Mouse (Mus musculus): Measurements from ENCODE around the gene Oxtr. TPM values are rescaled to one million over a fixed set of nuclear protein-coding genes. Genes with fewer than 3 reads are reported as not detected.

Gene Oxtr
- polyA plus RNA-seq, 1 experiment from 2014 or later = 0.26 TPM

DNA sequence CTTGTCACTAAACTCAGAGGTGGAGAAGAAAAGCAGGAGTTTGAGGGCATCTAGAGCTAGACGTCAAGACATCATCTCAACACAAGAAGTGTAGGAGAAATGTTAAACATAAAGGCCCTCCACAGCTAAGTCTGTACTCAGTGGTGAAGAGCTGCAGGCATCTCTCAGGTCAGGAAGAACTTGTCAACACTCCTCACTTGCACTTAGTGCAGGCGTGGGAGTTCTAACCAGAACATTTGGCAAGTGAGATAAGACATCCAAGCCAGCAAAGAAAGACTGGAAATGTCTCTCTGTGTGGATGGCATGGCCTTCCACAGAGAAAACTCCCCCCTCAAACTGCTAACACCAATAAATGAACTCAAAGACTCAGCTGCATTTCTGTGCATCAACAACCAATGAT is 17.9 kb upstream of the Oxtr start:
- H3K4me1 ChIP-seq (ENCODE audit: control insufficient read depth, insufficient read depth, low read length) = peaks cover 6% of the 10 kb centered on the region; the same call in 1 of the 2 replicates
- H3K4me3 ChIP-seq (ENCODE audit: low read depth, low read length) = no peak overlapping the region
- H3K36me3 ChIP-seq (ENCODE audit: control insufficient read depth, insufficient read depth, low read length) = no peaks in the 10 kb centered on the region
- no peak overlapping the region for H3K9ac ChIP-seq (ENCODE audit: low read depth, low read length)
- 0 out of 2 replicates have a peak, but pooled peaks cover 2% of the 10 kb centered on the region for H3K9me3 ChIP-seq (replicated peaks; ENCODE audit: control insufficient read depth, low read length)
- peak; percentile 77; the same call in 1 of the 2 replicates for ATAC-seq (replicated peaks; ENCODE audit: insufficient number of reproducible peaks, low FRiP score, low TSS enrichment)
- H3K4me2 ChIP-seq = no peak overlapping the region
- 5% methylated on average over 2 of the region's 2 CpGs for WGBS (ENCODE audit: insufficient replicate concordance)
- no peak overlapping the region for H3K27ac ChIP-seq (ENCODE audit: low read depth, low read length)
- H3K27me3 ChIP-seq (ENCODE audit: control insufficient read depth, insufficient read depth, low read length) = peaks cover 22% of the 10 kb centered on the region

DNA sequence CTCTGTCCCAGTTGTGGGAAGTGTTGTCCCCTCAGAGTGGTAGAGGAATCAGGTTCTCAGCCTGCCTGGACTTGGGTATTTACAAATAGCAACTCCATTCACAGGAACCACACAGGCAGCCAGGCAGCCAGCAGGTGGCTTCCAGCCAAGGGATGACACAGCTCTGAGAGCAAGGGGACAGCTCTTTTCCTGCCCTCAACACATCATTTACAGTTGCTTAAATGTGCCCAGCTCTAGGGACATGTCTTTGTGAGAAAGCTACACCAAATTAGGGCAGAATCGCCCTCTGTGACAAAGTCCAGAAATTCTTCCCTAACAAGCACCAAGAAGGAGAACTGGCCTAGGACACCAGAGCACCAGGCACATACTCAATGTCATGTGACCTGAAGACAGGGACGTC is 11.4 kb upstream of the Oxtr start:
- Histone ChIP-seq H3K36me3 (ENCODE audit: control insufficient read depth, insufficient read depth, low read length) (no peaks in the 10 kb centered on the region), H3K27me3 (ENCODE audit: control insufficient read depth, insufficient read depth, low read length) (peaks cover 9% of the 10 kb centered on the region), H3K4me3 (ENCODE audit: low read depth, low read length) (no peak overlapping the region), H3K27ac (ENCODE audit: low read depth, low read length) (no peak overlapping the region), H3K4me1 (ENCODE audit: control insufficient read depth, insufficient read depth, low read length) (no peaks in the 10 kb centered on the region), H3K9ac (ENCODE audit: low read depth, low read length) (no peak overlapping the region), H3K9me3 (replicated peaks; ENCODE audit: control insufficient read depth, low read length) (no peaks in the 10 kb centered on the region), H3K4me2 (no peak overlapping the region)
- WGBS (ENCODE audit: insufficient replicate concordance) = 54% methylated on average over 2 of the region's 2 CpGs
- no peak for ATAC-seq (replicated peaks; ENCODE audit: insufficient number of reproducible peaks, low FRiP score, low TSS enrichment)

DNA sequence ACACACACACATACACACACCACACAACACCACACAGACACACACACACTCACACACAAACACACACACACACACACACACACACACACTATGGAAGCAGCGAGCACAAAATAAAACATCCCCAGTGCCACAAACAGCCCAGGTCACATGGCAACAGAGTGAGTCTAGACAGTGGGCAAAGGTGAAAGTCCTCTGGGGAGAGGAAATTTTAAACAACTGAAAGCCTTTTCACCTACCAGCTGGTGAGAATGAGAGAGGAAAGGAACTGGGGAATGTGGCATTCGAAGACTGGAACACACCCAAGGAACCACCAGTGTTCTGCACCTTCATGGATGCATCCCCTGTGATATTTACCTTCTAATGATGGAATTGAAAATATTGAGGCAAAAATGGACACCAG is 9.7 kb upstream of the Oxtr start:
- no peak overlapping the region for H3K27ac ChIP-seq (ENCODE audit: low read depth, low read length)
- no peak overlapping the region for H3K9ac ChIP-seq (ENCODE audit: low read depth, low read length)
- no peak overlapping the region for H3K4me3 ChIP-seq (ENCODE audit: low read depth, low read length)
- no peak overlapping the region for H3K4me2 ChIP-seq
- ATAC-seq (replicated peaks; ENCODE audit: insufficient number of reproducible peaks, low FRiP score, low TSS enrichment) = no peak
- no peaks in the 10 kb centered on the region for H3K36me3 ChIP-seq (ENCODE audit: control insufficient read depth, insufficient read depth, low read length)
- 72% methylated on average over 2 of the region's 2 CpGs for WGBS (ENCODE audit: insufficient replicate concordance)
- peaks cover 6% of the 10 kb centered on the region for H3K27me3 ChIP-seq (ENCODE audit: control insufficient read depth, insufficient read depth, low read length)
- no peaks in the 10 kb centered on the region for H3K4me1 ChIP-seq (ENCODE audit: control insufficient read depth, insufficient read depth, low read length)
- no peaks in the 10 kb centered on the region for H3K9me3 ChIP-seq (replicated peaks; ENCODE audit: control insufficient read depth, low read length)

DNA sequence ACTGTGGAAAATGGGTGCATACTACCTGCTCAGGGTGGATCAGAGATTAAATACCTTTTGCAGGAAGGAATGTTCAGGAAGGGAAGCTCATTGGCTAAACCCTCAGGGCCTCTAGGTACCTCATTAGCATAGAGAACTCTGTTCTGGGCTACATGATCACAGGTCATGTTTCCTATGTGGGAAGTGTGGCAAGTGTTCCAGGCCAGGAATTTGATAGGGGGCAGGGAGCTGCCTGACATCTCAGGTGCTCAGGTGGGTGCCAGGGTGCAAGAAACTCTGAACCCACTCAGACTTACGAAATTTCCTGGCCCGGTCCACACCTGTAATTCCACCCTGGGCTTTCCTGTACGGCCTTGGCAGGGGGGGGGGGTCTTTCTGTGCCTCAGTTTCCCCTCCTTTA is 9.0 kb upstream of the Oxtr start:
- Histone ChIP-seq H3K27ac (ENCODE audit: low read depth, low read length) (no peak overlapping the region), H3K27me3 (ENCODE audit: control insufficient read depth, insufficient read depth, low read length) (peaks cover 6% of the 10 kb centered on the region), H3K4me3 (ENCODE audit: low read depth, low read length) (no peak overlapping the region), H3K9ac (ENCODE audit: low read depth, low read length) (no peak overlapping the region), H3K36me3 (ENCODE audit: control insufficient read depth, insufficient read depth, low read length) (no peaks in the 10 kb centered on the region), H3K4me2 (no peak overlapping the region), H3K4me1 (ENCODE audit: control insufficient read depth, insufficient read depth, low read length) (no peaks in the 10 kb centered on the region), H3K9me3 (replicated peaks; ENCODE audit: control insufficient read depth, low read length) (no peaks in the 10 kb centered on the region)
- no peak for ATAC-seq (replicated peaks; ENCODE audit: insufficient number of reproducible peaks, low FRiP score, low TSS enrichment)
- WGBS (ENCODE audit: insufficient replicate concordance) = 89% methylated on average over 3 of the region's 3 CpGs

DNA sequence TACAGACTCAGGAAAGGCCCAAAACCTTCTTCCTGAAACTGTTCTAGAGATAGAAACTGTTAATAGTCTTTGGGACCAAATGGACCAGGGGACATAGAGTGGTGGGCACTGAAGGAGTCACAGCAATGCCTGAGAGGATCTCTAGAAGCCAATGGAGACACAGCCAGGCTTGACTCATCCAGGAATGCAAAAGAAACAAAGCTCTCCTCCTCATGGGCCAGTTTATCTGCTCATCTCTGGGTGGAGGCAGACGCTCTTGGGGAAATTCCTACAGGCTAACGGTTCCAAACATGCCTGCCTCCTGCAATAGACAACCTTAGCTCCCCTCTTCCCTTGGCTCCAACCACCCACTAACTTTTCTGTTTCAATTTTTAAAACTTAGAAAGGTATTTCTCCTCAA is 7.7 kb upstream of the Oxtr start:
- Histone ChIP-seq H3K4me1 (ENCODE audit: control insufficient read depth, insufficient read depth, low read length) (no peaks in the 10 kb centered on the region), H3K36me3 (ENCODE audit: control insufficient read depth, insufficient read depth, low read length) (no peaks in the 10 kb centered on the region), H3K9ac (ENCODE audit: low read depth, low read length) (no peak overlapping the region), H3K9me3 (replicated peaks; ENCODE audit: control insufficient read depth, low read length) (no peaks in the 10 kb centered on the region), H3K27ac (ENCODE audit: low read depth, low read length) (no peak overlapping the region), H3K4me3 (ENCODE audit: low read depth, low read length) (no peak overlapping the region), H3K4me2 (no peak overlapping the region), H3K27me3 (ENCODE audit: control insufficient read depth, insufficient read depth, low read length) (peaks cover 8% of the 10 kb centered on the region)
- 37% methylated on average over 2 of the region's 2 CpGs for WGBS (ENCODE audit: insufficient replicate concordance)
- no peak for ATAC-seq (replicated peaks; ENCODE audit: insufficient number of reproducible peaks, low FRiP score, low TSS enrichment)

DNA sequence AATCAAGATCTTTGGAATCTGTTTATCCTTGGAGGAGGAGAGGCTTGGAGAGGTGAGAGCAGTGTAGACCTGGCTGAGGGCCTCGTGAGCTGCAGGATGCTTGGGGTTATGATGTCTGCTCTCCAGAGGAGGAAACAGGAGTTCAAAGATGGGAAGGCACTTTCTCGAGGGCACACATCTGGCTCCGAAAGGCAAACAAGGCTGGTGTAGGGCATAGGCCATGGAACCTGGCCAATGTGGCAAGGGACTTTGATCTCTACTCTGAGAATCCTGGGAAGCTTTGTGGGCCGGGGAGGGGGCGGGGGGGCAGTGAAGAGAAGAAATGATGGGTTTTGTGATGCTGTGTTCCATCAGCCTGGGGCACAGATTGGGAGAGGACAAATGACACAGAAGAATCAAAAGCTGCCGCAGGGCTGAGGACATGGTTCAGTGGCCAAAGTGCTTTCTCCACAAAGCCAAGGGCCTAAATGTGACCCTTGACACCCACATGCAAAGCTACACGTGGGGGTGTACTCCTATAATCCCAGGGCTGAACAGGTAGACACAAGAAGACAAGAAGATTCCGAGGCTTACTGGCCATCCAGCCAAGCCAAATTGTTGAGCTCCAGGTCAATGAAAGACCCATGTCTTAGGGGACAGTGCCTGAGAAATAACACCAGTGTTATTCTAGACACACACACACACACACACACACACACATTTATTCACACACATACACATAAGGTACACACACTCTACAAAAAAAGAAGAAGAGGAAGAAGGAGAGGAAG is 6.7 kb upstream of the Oxtr start:
- Histone ChIP-seq H3K4me1 (ENCODE audit: control insufficient read depth, insufficient read depth, low read length) (no peaks in the 10 kb centered on the region), H3K27me3 (ENCODE audit: control insufficient read depth, insufficient read depth, low read length) (peaks cover 14% of the 10 kb centered on the region), H3K9me3 (replicated peaks; ENCODE audit: control insufficient read depth, low read length) (no peaks in the 10 kb centered on the region), H3K27ac (ENCODE audit: low read depth, low read length) (no peak overlapping the region), H3K36me3 (ENCODE audit: control insufficient read depth, insufficient read depth, low read length) (no peaks in the 10 kb centered on the region), H3K4me2 (no peak overlapping the region), H3K4me3 (ENCODE audit: low read depth, low read length) (no peak overlapping the region), H3K9ac (ENCODE audit: low read depth, low read length) (no peak overlapping the region)
- no peak for ATAC-seq (replicated peaks; ENCODE audit: insufficient number of reproducible peaks, low FRiP score, low TSS enrichment)
- WGBS (ENCODE audit: insufficient replicate concordance) = 74% methylated on average over 8 of the region's 8 CpGs

DNA sequence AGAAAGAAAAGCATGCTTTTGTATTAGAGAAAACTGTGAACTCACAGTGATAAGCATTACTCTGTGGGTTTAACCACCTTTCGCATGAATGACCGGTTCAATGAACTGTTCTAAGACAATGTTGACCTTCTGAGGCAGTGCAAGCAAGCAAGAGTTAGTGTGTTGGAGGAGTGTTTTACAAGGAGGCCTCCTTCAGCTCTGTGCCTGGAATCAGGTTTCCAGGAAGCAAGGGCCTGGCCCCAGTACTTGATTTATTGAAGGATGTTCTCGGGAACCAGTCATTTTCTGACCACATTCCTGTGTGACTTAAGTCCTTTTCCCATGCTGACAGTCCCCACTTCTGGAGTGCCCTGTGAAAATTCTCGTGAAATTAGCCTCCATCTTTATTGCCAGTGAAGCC is 5.5 kb upstream of the Oxtr start:
- no peak for ATAC-seq (replicated peaks; ENCODE audit: insufficient number of reproducible peaks, low FRiP score, low TSS enrichment)
- no peaks in the 10 kb centered on the region for H3K9me3 ChIP-seq (replicated peaks; ENCODE audit: control insufficient read depth, low read length)
- H3K4me3 ChIP-seq (ENCODE audit: low read depth, low read length) = no peak overlapping the region
- H3K4me1 ChIP-seq (ENCODE audit: control insufficient read depth, insufficient read depth, low read length) = peaks cover under 1% of the 10 kb centered on the region; the same call in 1 of the 2 replicates
- WGBS (ENCODE audit: insufficient replicate concordance) = 50% methylated on average over 4 of the region's 4 CpGs
- no peak overlapping the region for H3K9ac ChIP-seq (ENCODE audit: low read depth, low read length)
- no peak overlapping the region for H3K4me2 ChIP-seq
- H3K27me3 ChIP-seq (ENCODE audit: control insufficient read depth, insufficient read depth, low read length) = peaks cover 20% of the 10 kb centered on the region
- no peak overlapping the region for H3K27ac ChIP-seq (ENCODE audit: low read depth, low read length)
- no peaks in the 10 kb centered on the region for H3K36me3 ChIP-seq (ENCODE audit: control insufficient read depth, insufficient read depth, low read length)

DNA sequence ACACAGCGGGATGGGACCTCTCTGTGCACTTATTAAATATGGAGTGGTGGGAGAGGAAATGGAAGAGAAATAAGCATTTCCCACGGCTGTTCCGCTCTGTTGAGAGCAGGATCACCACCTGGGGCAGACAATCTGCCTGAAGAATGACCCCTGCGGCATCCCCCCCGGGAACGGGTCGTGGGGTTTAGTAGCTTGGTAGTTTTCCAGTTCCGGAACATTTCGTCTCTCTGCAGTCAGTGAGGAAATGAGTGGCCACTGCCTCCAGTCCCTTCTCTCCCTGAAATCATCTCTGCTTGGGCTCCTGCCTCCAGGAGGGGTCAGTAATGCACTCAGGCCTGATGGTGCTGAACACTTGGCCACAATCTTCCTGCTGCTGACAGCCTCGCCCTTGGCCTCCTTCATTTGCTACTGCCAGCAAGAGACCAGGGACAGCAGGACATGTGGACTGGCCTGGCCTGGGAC is 4.9 kb upstream of the Oxtr start:
- H3K27me3 ChIP-seq (ENCODE audit: control insufficient read depth, insufficient read depth, low read length) = peaks cover 26% of the 10 kb centered on the region
- peaks cover 6% of the 10 kb centered on the region for H3K4me1 ChIP-seq (ENCODE audit: control insufficient read depth, insufficient read depth, low read length)
- no peaks in the 10 kb centered on the region for H3K9me3 ChIP-seq (replicated peaks; ENCODE audit: control insufficient read depth, low read length)
- WGBS (ENCODE audit: insufficient replicate concordance) = 68% methylated on average over 10 of the region's 10 CpGs
- no peak for ATAC-seq (replicated peaks; ENCODE audit: insufficient number of reproducible peaks, low FRiP score, low TSS enrichment)
- H3K4me3 ChIP-seq (ENCODE audit: low read depth, low read length) = no peak overlapping the region
- H3K36me3 ChIP-seq (ENCODE audit: control insufficient read depth, insufficient read depth, low read length) = no peaks in the 10 kb centered on the region
- no peak overlapping the region for H3K4me2 ChIP-seq
- no peak overlapping the region for H3K27ac ChIP-seq (ENCODE audit: low read depth, low read length)
- H3K9ac ChIP-seq (ENCODE audit: low read depth, low read length) = no peak overlapping the region

DNA sequence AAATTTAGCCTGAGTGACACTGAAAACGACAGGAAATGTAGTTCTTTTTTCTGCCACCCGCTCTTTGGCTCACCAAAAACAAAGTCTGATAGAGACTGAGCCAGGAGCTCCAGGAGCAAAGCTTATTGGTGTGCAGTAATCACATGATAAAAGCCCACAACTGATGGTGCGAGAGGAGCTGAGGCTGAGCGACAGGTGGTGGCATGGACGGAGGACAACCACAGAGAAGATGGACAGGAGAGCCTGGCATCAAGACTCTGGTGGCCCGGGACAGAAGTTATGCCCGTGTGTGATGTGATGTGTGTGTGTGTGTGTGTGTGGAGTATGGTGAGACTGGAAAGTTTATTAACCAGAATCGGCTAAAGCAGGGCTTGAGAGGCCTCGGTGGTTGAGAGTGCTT is 3.6 kb upstream of the Oxtr start:
- H3K9ac ChIP-seq (ENCODE audit: low read depth, low read length) = no peak overlapping the region
- WGBS (ENCODE audit: insufficient replicate concordance) = 80% methylated on average over 9 of the region's 9 CpGs
- peaks cover 38% of the 10 kb centered on the region for H3K27me3 ChIP-seq (ENCODE audit: control insufficient read depth, insufficient read depth, low read length)

More for the DNA sequence above, 3.6 kb upstream of the Oxtr start:
- H3K27ac ChIP-seq (ENCODE audit: low read depth, low read length) = no peak overlapping the region
- no peak overlapping the region for H3K4me2 ChIP-seq
- no peaks in the 10 kb centered on the region for H3K9me3 ChIP-seq (replicated peaks; ENCODE audit: control insufficient read depth, low read length)
- ATAC-seq (replicated peaks; ENCODE audit: insufficient number of reproducible peaks, low FRiP score, low TSS enrichment) = no peak
- no peak overlapping the region for H3K4me3 ChIP-seq (ENCODE audit: low read depth, low read length)
- peaks cover 15% of the 10 kb centered on the region for H3K4me1 ChIP-seq (ENCODE audit: control insufficient read depth, insufficient read depth, low read length)
- H3K36me3 ChIP-seq (ENCODE audit: control insufficient read depth, insufficient read depth, low read length) = no peaks in the 10 kb centered on the region
